In the genomic region with DNA sequence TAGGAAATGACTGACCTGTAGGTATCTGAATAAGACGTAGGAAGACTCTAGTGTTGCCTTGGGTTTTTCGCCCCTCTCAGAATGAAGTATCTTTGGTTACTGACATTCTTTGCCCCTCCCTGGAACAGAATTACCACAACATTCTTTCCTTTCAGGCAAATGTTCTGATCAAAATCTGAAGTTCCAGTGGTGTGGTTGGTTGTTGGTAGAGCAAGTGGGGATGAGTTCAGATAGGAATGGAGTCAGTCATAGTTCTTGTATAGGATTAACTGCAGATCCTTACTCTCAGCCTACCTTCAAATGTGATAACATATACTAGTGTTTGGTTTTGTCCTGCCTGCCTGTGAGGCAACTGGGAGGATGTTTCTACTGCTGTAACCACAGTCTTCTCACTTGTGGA, we compare ENCODE assay signal across 35 mouse cellular contexts. TPM values are rescaled to one million over a fixed set of nuclear protein-coding genes. Genes with fewer than 3 reads are reported as not detected.
"Had no signal": no experiment of that assay in that cellular context is flagged by ENCODE, and none has a peak within 500 bp of the region (broad histone marks: within the 10 kb centered on the region; RNA-seq: fewer than 3 reads in every experiment).

A gene (minus strand): TSS at position 101 of the 400 bp plus-strand sequence.

- DNase-seq: gastrocnemius, postnatal 14 days; gastrocnemius, postnatal 36 days; heart, adult 11 months; heart, adult 2 months; heart, postnatal 4 days; kidney, adult 18-20 months; kidney, adult 8-10 months; kidney, postnatal 10 days; kidney, postnatal 25 days; kidney, postnatal 4 days had no signal

- H3K4me1 ChIP-seq: heart, embryonic 13.5 days; heart, embryonic 15.5 days; hindbrain, embryonic 10.5 days; hindbrain, embryonic 12.5 days; intestine, embryonic 15.5 days; limb, embryonic 13.5 days; limb, embryonic 15.5 days had no signal

- H3K27ac ChIP-seq: heart, adult 2 months; heart, embryonic 13.5 days; heart, embryonic 15.5 days; hindbrain, embryonic 10.5 days; hindbrain, embryonic 12.5 days; hindbrain, embryonic 14.5 days; intestine, embryonic 15.5 days; layer of hippocampus, adult 2 months; left cerebral cortex, adult 2 months; limb, embryonic 13.5 days; limb, embryonic 15.5 days had no signal

- H3K4me3 ChIP-seq: heart, adult 2 months; heart, embryonic 13.5 days; heart, embryonic 15.5 days; hindbrain, embryonic 10.5 days; hindbrain, embryonic 12.5 days; intestine, embryonic 15.5 days; layer of hippocampus, adult 2 months; left cerebral cortex, adult 2 months; limb, embryonic 13.5 days; limb, embryonic 15.5 days had no signal

- H3K36me3 ChIP-seq: heart, embryonic 13.5 days; heart, embryonic 15.5 days; hindbrain, embryonic 10.5 days; hindbrain, embryonic 12.5 days; intestine, embryonic 15.5 days; limb, embryonic 13.5 days; limb, embryonic 15.5 days had no signal

- H3K27me3 ChIP-seq: heart, embryonic 13.5 days; heart, embryonic 15.5 days; hindbrain, embryonic 12.5 days; intestine, embryonic 15.5 days; limb, embryonic 13.5 days; limb, embryonic 15.5 days had no signal

RNA-seq across cellular contexts. Expression of the gene that starts here (rescaled TPM):
- total RNA-seq: gastrocnemius, adult 18-20 months; gastrocnemius, adult 8-10 months; gastrocnemius, postnatal 14 days; gastrocnemius, postnatal 36 days; heart, adult 2 months; heart, postnatal 25 days; heart, postnatal 4 days; layer of hippocampus, adult 2 months; layer of hippocampus, postnatal 10 days; layer of hippocampus, postnatal 25 days; left cerebral cortex, adult 2 months; left cerebral cortex, postnatal 14 days; left cerebral cortex, postnatal 36 days; liver, adult 2 months had no signal
- polyA plus RNA-seq: heart, adult 2 months; heart, embryonic 11.5 days; heart, embryonic 13.5 days; heart, embryonic 15.5 days; heart, postnatal 0 days; hindbrain, embryonic 10.5 days; hindbrain, embryonic 12.5 days; hindbrain, embryonic 14.5 days; hindbrain, embryonic 16.5 days; inflammation-experienced regulatory T-cells, adult 6 months; kidney, embryonic 14.5 days; kidney, embryonic 16.5 days; limb, embryonic 11.5 days; limb, embryonic 13.5 days; limb, embryonic 15.5 days; liver, adult 2 months had no signal
